Mouse (Mus musculus) hindbrain, embryonic 13.5 days (tissue): ENCODE results near the gene Mfsd2a. TPM values are rescaled to one million over a fixed set of nuclear protein-coding genes. Genes with fewer than 3 reads are reported as not detected.

Experiments used
- polyA plus RNA-seq: library from polyadenylated mRNA; unstranded; fragments of >200 nt; fragmentation: Nextera tagmentation; extraction: Ambion mirVana; gene quantifications from 2 replicates; pipeline ENCODE4 v1.2.1, GENCODE M21; 2015

Gene Mfsd2a
- polyA plus RNA-seq, 1 experiment from 2014 or later, result 36.7 TPM

Other genes starting within 250 kb of the Mfsd2a start
- 85.7 and 88.3 TPM in 2 replicates for gene Ppt1, start 124.9 kb downstream of the Mfsd2a start, polyA plus RNA-seq
- 76.0 and 82.5 TPM in 2 replicates for gene Cap1, start 75.1 kb downstream of the Mfsd2a start, polyA plus RNA-seq
- 75.9 and 77.3 TPM in 2 replicates for gene Mycl, start 34.5 kb upstream of the Mfsd2a start, polyA plus RNA-seq
- 25.4 and 27.1 TPM in 2 replicates for gene Trit1, start 55.4 kb upstream of the Mfsd2a start, polyA plus RNA-seq
- 0.22 TPM in 2 replicates for gene Bmp8b, start 144.0 kb upstream of the Mfsd2a start, polyA plus RNA-seq
- 0.21 and 0.40 TPM in 2 replicates for gene Oxct2b, start 155.1 kb upstream of the Mfsd2a start, polyA plus RNA-seq
- gene Ppie, start 178.8 kb upstream of the Mfsd2a start, polyA plus RNA-seq, result 60.9 and 64.8 TPM in 2 replicates
- gene Hpcal4, start 222.0 kb upstream of the Mfsd2a start, polyA plus RNA-seq, result 14.9 and 18.8 TPM in 2 replicates
- gene Nt5c1a, start 240.3 kb upstream of the Mfsd2a start, polyA plus RNA-seq, result not detected in 2 replicates